ENCODE assay signal across 25 mouse cellular contexts in the genomic region with DNA sequence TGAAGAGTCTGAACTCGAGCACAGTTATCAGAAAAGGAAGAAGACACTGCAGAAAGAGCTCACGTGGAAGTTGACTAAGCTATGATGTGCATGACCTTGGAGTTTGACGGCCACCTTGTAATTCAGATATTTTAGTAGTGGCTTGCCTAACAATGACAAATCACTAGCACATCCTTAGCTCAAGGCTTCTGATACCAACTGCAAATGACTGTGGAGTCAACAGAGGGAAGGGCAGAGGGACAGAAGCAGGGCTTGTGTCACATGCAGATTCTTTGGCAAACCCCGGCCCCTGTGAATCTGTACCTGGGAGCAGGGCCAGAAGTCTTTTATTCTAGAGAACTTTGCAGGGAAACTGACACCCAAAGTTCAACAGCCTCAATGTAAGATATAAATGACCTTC.
DNase-seq lines count a peak whose midpoint lies in the region; ATAC-seq and TF ChIP-seq lines count a peak whose summit lies in the region.
"Had no signal": no experiment of that assay in that cellular context is flagged by ENCODE, and none has a peak within 500 bp of the region (broad histone marks: within the 10 kb centered on the region; RNA-seq: fewer than 3 reads in every experiment).

No protein-coding gene starts in this region.

- H3K36me3 ChIP-seq in heart, adult 2 months (ENCODE audit: control insufficient read depth, insufficient read depth, low read length), result no peaks in the 10 kb centered on the region
- no peaks in the 10 kb centered on the region for H3K36me3 ChIP-seq in heart, embryonic 11.5 days (ENCODE audit: control insufficient read depth, insufficient read depth, low read length)
- no peaks in the 10 kb centered on the region for H3K36me3 ChIP-seq in heart, postnatal 0 days (replicated peaks; ENCODE audit: control insufficient read depth, insufficient read depth, low read length)
- H3K36me3 ChIP-seq: hindbrain, embryonic 13.5 days; midbrain, embryonic 13.5 days had no signal

- H3K4me1 ChIP-seq in heart, adult 2 months (ENCODE audit: control insufficient read depth, insufficient read depth, low read length), result 0 out of 2 replicates have a peak, but pooled peaks cover 2% of the 10 kb centered on the region
- H3K4me1 ChIP-seq in heart, embryonic 11.5 days (ENCODE audit: control insufficient read depth, insufficient read depth, low read length), result no peaks in the 10 kb centered on the region
- H3K4me1 ChIP-seq in heart, postnatal 0 days (ENCODE audit: control insufficient read depth, insufficient read depth), result no peaks in the 10 kb centered on the region
- H3K4me1 ChIP-seq: hindbrain, embryonic 13.5 days; midbrain, embryonic 13.5 days had no signal

- H3K4me3 ChIP-seq in heart, adult 2 months, result no peak overlapping the region
- no peak overlapping the region for H3K4me3 ChIP-seq in heart, embryonic 11.5 days (ENCODE audit: low read depth, low read length)
- no peak overlapping the region for H3K4me3 ChIP-seq in heart, postnatal 0 days (ENCODE audit: low read depth, low read length)
- no peak overlapping the region for H3K4me3 ChIP-seq in gastrocnemius, adult 2 months
- H3K4me3 ChIP-seq: erythroblast, embryonic 14.5 days; hindbrain, embryonic 13.5 days; midbrain, embryonic 13.5 days had no signal

- WGBS in heart, adult 2 months, result 39% methylated on average over 4 of the region's 4 CpGs
- 62% methylated on average over 4 of the region's 4 CpGs for whole genome bisulfite sequencing in heart, embryonic 11.5 days (ENCODE audit: insufficient replicate concordance)
- 37% methylated on average over 4 of the region's 4 CpGs for WGBS in heart, postnatal 0 days

- peak in 1 of 2 experiments; percentile 15 for DNase-seq in heart, adult 2 months
- DNase-seq in Muller cell, postnatal 12 days (ENCODE audit: inconsistent ontology term), result peak; percentile 2
- peak; percentile 74 for DNase-seq in adrenal gland, adult 8-10 months
- DNase-seq in heart, postnatal 0 days (ENCODE audit: low spot score), result no peak
- no peak for DNase-seq in left cerebral cortex, adult 8-10 months (ENCODE audit: low spot score in 2 of 2)
- no peak for DNase-seq in gastrocnemius, adult 2 months
- DNase-seq: cerebellum, adult 2 months; cerebellum, postnatal 14 days; kidney, adult 9 months; kidney, postnatal 10 days; layer of hippocampus, adult 9-11 months; liver; lung, adult 2 months; lung, postnatal 10 days; spleen, adult 18-20 months; thymus, adult 2 months; thymus, postnatal 36 days had no signal

- H3K4me2 ChIP-seq in heart, embryonic 11.5 days, result no peak overlapping the region
- H3K4me2 ChIP-seq in heart, postnatal 0 days (ENCODE audit: low read depth, low read length), result no peak overlapping the region
- H3K4me2 ChIP-seq: hindbrain, embryonic 13.5 days; midbrain, embryonic 13.5 days had no signal

- TF ChIP-seq POLR2A in heart, adult 2 months (IDR thresholded peaks at IDR 0.05; ENCODE audit: insufficient read depth, low read depth, low read length), result no peak

- H3K9me3 ChIP-seq in heart, embryonic 11.5 days (replicated peaks; ENCODE audit: control insufficient read depth, low read length), result no peaks in the 10 kb centered on the region
- H3K9me3 ChIP-seq in heart, postnatal 0 days (replicated peaks; ENCODE audit: control insufficient read depth, low read length), result no peaks in the 10 kb centered on the region
- H3K9me3 ChIP-seq: hindbrain, embryonic 13.5 days; midbrain, embryonic 13.5 days had no signal

- TF ChIP-seq EP300 in heart, adult 2 months (IDR thresholded peaks at IDR 0.05; ENCODE audit: insufficient read depth, low read depth, low read length), result no peak
- no peak for TF ChIP-seq EP300 in heart, postnatal 0 days (IDR thresholded peaks at IDR 0.05; ENCODE audit: low read depth)

- intact Hi-C loops in heart, adult 2 months (cut with DNase I), result no loop called here
- intact Hi-C loops in gastrocnemius, adult 2 months (cut with DNase I), result no loop called here

- peak overlapping the region; percentile 47 for H3K27ac ChIP-seq in heart, adult 2 months
- H3K27ac ChIP-seq in heart, embryonic 11.5 days (ENCODE audit: low read depth, low read length), result no peak overlapping the region
- H3K27ac ChIP-seq in heart, postnatal 0 days (ENCODE audit: low read depth), result 0 out of 2 replicates have a peak overlapping the region, but pooled peaks have one; percentile 7
- H3K27ac ChIP-seq in gastrocnemius, adult 2 months, result no peak overlapping the region
- H3K27ac ChIP-seq: hindbrain, embryonic 13.5 days; liver, embryonic 14.5 days; macrophage; midbrain, embryonic 13.5 days had no signal

- H3K27me3 ChIP-seq in heart, adult 2 months (ENCODE audit: control insufficient read depth, insufficient read depth, low read length), result no peaks in the 10 kb centered on the region
- no peaks in the 10 kb centered on the region for H3K27me3 ChIP-seq in heart, embryonic 11.5 days (ENCODE audit: control insufficient read depth, insufficient read depth, low read length)
- H3K27me3 ChIP-seq in heart, postnatal 0 days (ENCODE audit: control insufficient read depth, insufficient read depth, low read length), result no peaks in the 10 kb centered on the region
- H3K27me3 ChIP-seq: hindbrain, embryonic 13.5 days; midbrain, embryonic 13.5 days had no signal

- ATAC-seq in heart, embryonic 11.5 days (replicated peaks; ENCODE audit: insufficient number of reproducible peaks, low FRiP score, low TSS enrichment), result no peak
- ATAC-seq in heart, postnatal 0 days (ENCODE audit: insufficient read depth, low read depth), result no peak
- ATAC-seq: forebrain, embryonic 16.5 days; intestine, postnatal 0 days; midbrain, embryonic 13.5 days had no signal

- H3K79me2 ChIP-seq in heart, adult 2 months (replicated peaks; ENCODE audit: control insufficient read depth, insufficient read depth, low read length), result no peaks in the 10 kb centered on the region

- no peak overlapping the region for H3K9ac ChIP-seq in heart, adult 2 months (ENCODE audit: low read depth, low read length)
- no peak overlapping the region for H3K9ac ChIP-seq in heart, embryonic 11.5 days (ENCODE audit: low read depth, low read length)
- no peak overlapping the region for H3K9ac ChIP-seq in heart, postnatal 0 days (replicated peaks; ENCODE audit: low read depth, low read length)
- H3K9ac ChIP-seq: hindbrain, embryonic 13.5 days; liver, embryonic 14.5 days; midbrain, embryonic 13.5 days had no signal

- no peak for TF ChIP-seq CTCF in heart, adult 2 months (IDR thresholded peaks at IDR 0.05)
- no peak for TF ChIP-seq CTCF in heart, postnatal 0 days (IDR thresholded peaks at IDR 0.05; ENCODE audit: low read depth)
- no peak for TF ChIP-seq CTCF in gastrocnemius, adult 2 months (IDR thresholded peaks at IDR 0.05)

Comparison
In these comparisons a context has a peak if more than half of its experiments do, and no peak if none do; other contexts are left out.
1. H3K27ac ChIP-seq: peak in heart, adult 2 months (single experiment) and heart, postnatal 0 days (single experiment); none in heart, embryonic 11.5 days (single experiment) and gastrocnemius, adult 2 months (single experiment).
2. DNase-seq: peak in Muller cell, postnatal 12 days (single experiment) and adrenal gland, adult 8-10 months (single experiment); none in heart, postnatal 0 days (single experiment), left cerebral cortex, adult 8-10 months (0 of 2) and gastrocnemius, adult 2 months (single experiment).